Mouse (Mus musculus) cortical plate, adult 2 months (tissue): ENCODE results near the gene Mymx.

ENCODE experiments used
- CTCF ChIP-seq: fragments of 200-500 bp; IDR thresholded peaks from 2 replicates; pipeline ENCODE4 v1.5.1; 2011; ENCODE audit warnings: mild to moderate bottlenecking, control low read depth, low read length; ENCODE audit not compliant: insufficient read depth; ENCODE audit errors: extremely low read depth
- POLR2A ChIP-seq: fragments of 200-500 bp; IDR thresholded peaks from 2 replicates; pipeline ENCODE4 v1.6.1; 2011; ENCODE audit warnings: mild to moderate bottlenecking, low read length, control low read depth; ENCODE audit not compliant: insufficient read depth; ENCODE audit errors: extremely low read depth

DNA sequence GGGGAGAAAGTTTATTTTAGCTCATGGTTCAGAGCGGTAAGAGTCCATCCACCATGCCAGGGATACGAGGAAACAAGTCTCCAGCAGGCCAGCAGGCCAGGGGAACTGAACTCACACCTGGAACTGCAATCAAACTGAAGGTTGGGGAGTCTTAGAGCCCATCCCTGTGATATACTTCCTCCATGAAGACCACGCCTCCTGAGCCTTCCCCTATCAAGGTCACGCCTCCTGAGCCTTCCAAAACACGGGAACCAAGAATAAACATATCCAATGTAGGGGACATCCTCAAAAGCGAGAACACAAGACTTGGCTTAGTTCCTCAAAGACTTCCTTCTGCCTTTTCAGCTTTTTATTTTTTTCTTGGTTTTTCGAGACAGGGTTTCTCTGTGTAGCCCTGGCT lies 11.0 kb upstream of the Mymx start:
- TF ChIP-seq CTCF (no peak), POLR2A (no peak)
